Mouse (Mus musculus): ENCODE results near the gene Pdzd4. TPM values are rescaled to one million over a fixed set of nuclear protein-coding genes. Genes with fewer than 3 reads are reported as not detected.
A peak's percentile ranks its signal among the peaks of the same experiment; 100 is the strongest.

The Pdzd4 gene
- polyA plus RNA-seq, 1 experiment from 2014 or later, result 8.0 TPM

DNA sequence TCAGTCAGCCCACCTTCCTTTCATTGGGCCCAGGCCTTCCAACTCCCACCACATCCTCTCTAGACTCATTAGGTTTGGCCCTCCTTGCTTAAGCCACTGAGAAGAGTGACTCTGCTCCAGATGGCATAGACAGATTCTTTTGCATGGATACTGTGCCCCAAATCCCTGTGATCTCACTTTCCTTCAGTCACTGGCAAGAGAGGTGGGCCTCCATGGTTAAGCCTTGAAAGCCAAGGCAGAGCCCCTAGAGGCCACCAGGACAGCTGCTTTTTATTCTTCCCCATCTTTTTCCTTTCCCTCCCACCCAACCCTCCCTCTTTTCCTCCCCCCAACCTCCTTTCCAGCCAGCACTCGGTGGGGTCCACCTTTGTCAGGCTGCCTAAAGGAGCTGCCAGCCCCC lies 31.3 kb downstream of the Pdzd4 start:
- peak; percentile 22; the same call in 1 of the 2 replicates for ATAC-seq
- H3K4me1 ChIP-seq (ENCODE audit: control insufficient read depth, insufficient read depth, low read length), result no peaks in the 10 kb centered on the region

DNA sequence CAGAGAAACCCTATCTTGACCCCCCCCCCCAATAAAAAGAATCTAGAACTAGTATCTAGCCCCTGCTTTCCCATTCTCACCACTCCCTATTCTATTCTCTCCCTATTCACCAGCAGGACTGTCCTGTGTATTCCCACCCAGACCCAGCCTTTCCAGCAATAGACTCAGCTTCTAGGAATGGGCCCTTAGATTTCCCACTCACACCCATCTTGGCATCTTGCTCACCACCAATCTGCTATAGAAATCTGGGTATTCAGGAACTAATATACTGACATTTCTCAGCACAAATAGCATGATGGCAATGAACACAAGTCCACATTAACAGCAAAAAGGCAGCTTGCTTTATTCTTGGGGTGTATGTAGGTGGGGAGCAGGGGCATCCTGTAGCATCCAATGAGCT lies 31.7 kb downstream of the Pdzd4 start:
- no peak for ATAC-seq
- Histone ChIP-seq H3K27ac (ENCODE audit: low read depth, low read length) (no peak overlapping the region), H3K9ac (ENCODE audit: low read length) (no peak overlapping the region), H3K4me2 (ENCODE audit: low read length) (no peak overlapping the region), H3K27me3 (replicated peaks; ENCODE audit: control insufficient read depth, insufficient read depth, low read length) (no peaks in the 10 kb centered on the region), H3K9me3 (replicated peaks; ENCODE audit: control insufficient read depth, low read length) (no peaks in the 10 kb centered on the region), H3K36me3 (ENCODE audit: control insufficient read depth, insufficient read depth, low read length) (peaks cover 30% of the 10 kb centered on the region), H3K4me1 (ENCODE audit: control insufficient read depth, insufficient read depth, low read length) (no peaks in the 10 kb centered on the region), H3K4me3 (ENCODE audit: low read depth, low read length) (no peak overlapping the region)
- no peak for DNase-seq (ENCODE audit: low spot score)

More for the DNA sequence above, 31.3 kb downstream of the Pdzd4 start:
- no peak overlapping the region for H3K9ac ChIP-seq (ENCODE audit: low read length)
- no peaks in the 10 kb centered on the region for H3K27me3 ChIP-seq (replicated peaks; ENCODE audit: control insufficient read depth, insufficient read depth, low read length)
- H3K9me3 ChIP-seq (replicated peaks; ENCODE audit: control insufficient read depth, low read length), result no peaks in the 10 kb centered on the region
- no peak overlapping the region for H3K27ac ChIP-seq (ENCODE audit: low read depth, low read length)
- H3K4me2 ChIP-seq (ENCODE audit: low read length), result no peak overlapping the region
- peaks cover 30% of the 10 kb centered on the region for H3K36me3 ChIP-seq (ENCODE audit: control insufficient read depth, insufficient read depth, low read length)
- no peak overlapping the region for H3K4me3 ChIP-seq (ENCODE audit: low read depth, low read length)
- 9% methylated on average over 1 of the region's 1 CpGs for WGBS
- no peak for DNase-seq (ENCODE audit: low spot score)

- H3K27ac ChIP-seq (ENCODE audit: low read depth, low read length), result no peak overlapping the region
- peaks cover 14% of the 10 kb centered on the region for H3K36me3 ChIP-seq (ENCODE audit: control insufficient read depth, insufficient read depth, low read length)
- no peak overlapping the region for H3K9ac ChIP-seq (ENCODE audit: low read length)
- H3K4me1 ChIP-seq (ENCODE audit: control insufficient read depth, insufficient read depth, low read length), result peaks cover 11% of the 10 kb centered on the region; the same call in 1 of the 2 replicates
- H3K9me3 ChIP-seq (replicated peaks; ENCODE audit: control insufficient read depth, low read length), result no peaks in the 10 kb centered on the region
- no peaks in the 10 kb centered on the region for H3K27me3 ChIP-seq (replicated peaks; ENCODE audit: control insufficient read depth, insufficient read depth, low read length)
- H3K4me3 ChIP-seq (ENCODE audit: low read depth, low read length), result no peak overlapping the region
- WGBS, result 96% methylated on average over 1 of the region's 1 CpGs
- DNase-seq (ENCODE audit: low spot score) (no peak), ATAC-seq (no peak)
- H3K4me2 ChIP-seq (ENCODE audit: low read length), result peak overlapping the region; percentile 56; the same call in 1 of the 2 replicates
Observed at GRCm38 (mm10) chrX:73788501-73788900, 36.3 kb downstream of the Pdzd4 start.

DNA sequence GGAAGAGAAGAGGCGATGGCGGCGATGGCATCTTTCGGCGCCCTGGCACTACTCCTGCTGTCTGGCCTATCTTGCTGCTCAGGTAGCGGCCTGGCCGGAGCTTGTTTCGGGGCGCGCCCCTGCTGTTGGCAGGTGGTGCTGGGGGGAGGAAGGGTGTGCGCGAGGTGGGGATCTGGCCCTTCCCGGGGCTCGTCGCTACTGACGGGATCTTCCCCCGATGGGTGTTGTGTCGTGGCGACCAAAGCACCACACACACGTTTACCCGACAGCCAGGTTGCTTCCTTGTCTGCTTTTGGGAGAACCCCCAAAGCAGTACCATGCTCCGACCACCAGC lies 37.6 kb downstream of the Pdzd4 start:
- Histone ChIP-seq H3K4me1 (ENCODE audit: control insufficient read depth, insufficient read depth, low read length) (peaks cover 11% of the 10 kb centered on the region; the same call in 1 of the 2 replicates), H3K9ac (ENCODE audit: low read length) (peak overlapping the region; percentile 76), H3K9me3 (replicated peaks; ENCODE audit: control insufficient read depth, low read length) (no peaks in the 10 kb centered on the region), H3K27ac (ENCODE audit: low read depth, low read length) (peak overlapping the region; percentile 78), H3K36me3 (ENCODE audit: control insufficient read depth, insufficient read depth, low read length) (peaks cover 17% of the 10 kb centered on the region), H3K27me3 (replicated peaks; ENCODE audit: control insufficient read depth, insufficient read depth, low read length) (no peaks in the 10 kb centered on the region), H3K4me3 (ENCODE audit: low read depth, low read length) (peak overlapping the region; percentile 50), H3K4me2 (ENCODE audit: low read length) (peak overlapping the region; percentile 56)
- 37% methylated on average over 18 of the region's 22 CpGs for WGBS
- DNase-seq (ENCODE audit: low spot score) (no peak), ATAC-seq (no peak; the same call in none of the 2 replicates)

GRCm38 (mm10) chrX:73786364-73787224 lies 38.2 kb downstream of the Pdzd4 start, which contains the start of the genes Idh3g and Ssr4:
Gene Idh3g (minus strand): TSS chrX:73786897.
Gene Ssr4 (plus strand): TSS chrX:73787028.
- Histone ChIP-seq H3K4me3 (ENCODE audit: low read depth, low read length) (peak within 1 kb of the TSS; percentile 50), H3K9me3 (replicated peaks; ENCODE audit: control insufficient read depth, low read length) (no peaks in the 10 kb centered on the region), H3K36me3 (ENCODE audit: control insufficient read depth, insufficient read depth, low read length) (peaks cover 17% of the 10 kb centered on the region), H3K9ac (ENCODE audit: low read length) (peak within 1 kb of the TSS; percentile 76), H3K27ac (ENCODE audit: low read depth, low read length) (peak within 1 kb of the TSS; percentile 81), H3K4me1 (ENCODE audit: control insufficient read depth, insufficient read depth, low read length) (peaks cover 11% of the 10 kb centered on the region; the same call in 1 of the 2 replicates), H3K27me3 (replicated peaks; ENCODE audit: control insufficient read depth, insufficient read depth, low read length) (no peaks in the 10 kb centered on the region), H3K4me2 (ENCODE audit: low read length) (peak within 1 kb of the TSS; percentile 57)
- peak; percentile 97 for ATAC-seq
- peak; percentile 97 for DNase-seq (ENCODE audit: low spot score)
- WGBS, result 36% methylated on average over 52 of the region's 52 CpGs

DNA sequence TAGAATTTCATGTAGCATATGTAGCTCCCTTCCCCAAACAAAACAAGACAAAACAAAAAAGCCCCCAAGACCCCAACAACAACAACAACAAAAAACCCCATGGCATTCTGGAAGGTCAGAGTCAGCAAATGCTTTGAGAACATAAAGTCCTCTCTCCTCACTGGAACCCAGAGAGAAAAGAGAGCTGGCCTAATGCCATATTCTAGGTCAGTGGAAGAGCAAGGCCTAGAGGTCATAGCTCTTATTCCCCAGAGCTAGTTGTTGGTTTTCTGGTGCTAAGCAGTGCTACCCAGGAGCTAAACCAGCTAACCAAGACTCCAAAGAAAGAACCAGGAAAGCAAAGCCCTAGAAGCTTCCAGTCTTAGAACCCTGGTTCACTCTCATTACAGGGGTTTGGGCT lies 39.1 kb downstream of the Pdzd4 start:
- Histone ChIP-seq H3K9ac (ENCODE audit: low read length) (peak overlapping the region; percentile 68), H3K27me3 (replicated peaks; ENCODE audit: control insufficient read depth, insufficient read depth, low read length) (no peaks in the 10 kb centered on the region), H3K27ac (ENCODE audit: low read depth, low read length) (no peak overlapping the region), H3K9me3 (replicated peaks; ENCODE audit: control insufficient read depth, low read length) (no peaks in the 10 kb centered on the region), H3K4me2 (ENCODE audit: low read length) (peak overlapping the region; percentile 57), H3K4me3 (ENCODE audit: low read depth, low read length) (peak overlapping the region; percentile 50), H3K4me1 (ENCODE audit: control insufficient read depth, insufficient read depth, low read length) (peaks cover 11% of the 10 kb centered on the region; the same call in 1 of the 2 replicates), H3K36me3 (ENCODE audit: control insufficient read depth, insufficient read depth, low read length) (peaks cover 15% of the 10 kb centered on the region)
- DNase-seq (ENCODE audit: low spot score) (no peak), ATAC-seq (no peak)

DNA sequence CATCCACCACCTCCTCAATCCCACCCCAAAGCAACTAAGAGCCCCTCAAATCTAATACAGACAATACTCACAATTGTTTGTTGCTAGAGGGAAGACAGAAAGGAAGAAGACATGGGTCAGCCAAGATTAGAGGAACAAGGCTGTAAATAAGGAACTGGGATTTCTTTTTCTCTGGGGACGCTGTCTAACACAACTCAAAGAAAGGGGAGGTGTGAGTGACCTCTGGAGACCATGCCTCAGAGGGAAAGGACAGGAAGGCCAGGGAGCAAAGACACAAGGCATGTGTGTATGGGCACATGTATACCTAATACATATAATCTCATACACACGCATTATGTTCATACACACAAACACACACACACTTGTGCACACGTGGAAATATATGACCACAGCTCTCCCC lies 42.5 kb downstream of the Pdzd4 start:
- Histone ChIP-seq H3K4me2 (ENCODE audit: low read length) (no peak overlapping the region), H3K27me3 (replicated peaks; ENCODE audit: control insufficient read depth, insufficient read depth, low read length) (no peaks in the 10 kb centered on the region), H3K27ac (ENCODE audit: low read depth, low read length) (no peak overlapping the region), H3K4me1 (ENCODE audit: control insufficient read depth, insufficient read depth, low read length) (peaks cover 8% of the 10 kb centered on the region; the same call in 1 of the 2 replicates), H3K36me3 (ENCODE audit: control insufficient read depth, insufficient read depth, low read length) (peaks cover 43% of the 10 kb centered on the region), H3K9me3 (replicated peaks; ENCODE audit: control insufficient read depth, low read length) (no peaks in the 10 kb centered on the region), H3K9ac (ENCODE audit: low read length) (no peak overlapping the region), H3K4me3 (ENCODE audit: low read depth, low read length) (no peak overlapping the region)
- 91% methylated on average over 3 of the region's 3 CpGs for WGBS
- ATAC-seq (no peak), DNase-seq (ENCODE audit: low spot score) (no peak)

- no peaks in the 10 kb centered on the region for H3K9me3 ChIP-seq (replicated peaks; ENCODE audit: control insufficient read depth, low read length)
- peak; percentile 46; the same call in 1 of the 2 replicates for ATAC-seq
Observed at GRCm38 (mm10) chrX:73774802-73775483, 49.8 kb downstream of the Pdzd4 start.

More at GRCm38 (mm10) chrX:73774802-73775483, 49.8 kb downstream of the Pdzd4 start:
- Histone ChIP-seq H3K36me3 (ENCODE audit: control insufficient read depth, insufficient read depth, low read length) (peaks cover 29% of the 10 kb centered on the region), H3K27me3 (replicated peaks; ENCODE audit: control insufficient read depth, insufficient read depth, low read length) (no peaks in the 10 kb centered on the region), H3K4me3 (ENCODE audit: low read depth, low read length) (no peak overlapping the region), H3K4me1 (ENCODE audit: control insufficient read depth, insufficient read depth, low read length) (no peaks in the 10 kb centered on the region), H3K4me2 (ENCODE audit: low read length) (no peak overlapping the region), H3K27ac (ENCODE audit: low read depth, low read length) (no peak overlapping the region), H3K9ac (ENCODE audit: low read length) (no peak overlapping the region)
- WGBS, result 72% methylated on average over 10 of the region's 10 CpGs
- no peak for DNase-seq (ENCODE audit: low spot score)
